Mouse (Mus musculus) midbrain, embryonic 14.5 days (tissue): ENCODE results near the gene Ctsc. TPM values are rescaled to one million over a fixed set of nuclear protein-coding genes. Genes with fewer than 3 reads are reported as not detected.
A peak's percentile ranks its signal among the peaks of the same experiment; 100 is the strongest.

Experiments used
- ATAC-seq: fragments of 200-750 bp; cut with Nextera tagmentation; 2 replicates; pipeline ENCODE4 v1.8.0; 2017; ENCODE audit warnings: moderate number of reproducible peaks, moderate library complexity; ENCODE audit not compliant: low FRiP score, low TSS enrichment
- DNase-seq: peaks from one replicate; pipeline ENCODE4 v3.0.0-alpha.2; 2015
- H3K27ac ChIP-seq: fragments of 300-500 bp; sonication (generic); replicated peaks from 2 replicates; pipeline ENCODE4 v1.5.1; 2014; ENCODE audit warnings: mild to moderate bottlenecking, low read depth, low read length, moderate library complexity
- H3K27me3 ChIP-seq: fragments of 300-500 bp; sonication (generic); 2 replicates; pipeline ENCODE4 v1.6.1; 2014; ENCODE audit warnings: low read length, control low read depth, mixed read lengths; ENCODE audit not compliant: control insufficient read depth, insufficient read depth
- H3K36me3 ChIP-seq: fragments of 300-500 bp; sonication (generic); 2 replicates; pipeline ENCODE4 v1.6.1; 2014; ENCODE audit warnings: low read length, control low read depth; ENCODE audit not compliant: control insufficient read depth, insufficient read depth
- H3K4me1 ChIP-seq: fragments of 300-500 bp; sonication (generic); 2 replicates; pipeline ENCODE4 v1.6.1; 2014; ENCODE audit warnings: mild to moderate bottlenecking, antibody characterized with exemption, low read length, control low read depth; ENCODE audit not compliant: control insufficient read depth, insufficient read depth
- H3K4me2 ChIP-seq: fragments of 300-500 bp; sonication (generic); 2 replicates; pipeline ENCODE4 v1.6.1; 2014; ENCODE audit warnings: mild to moderate bottlenecking, low read length, moderate library complexity
- H3K4me3 ChIP-seq: fragments of 300-500 bp; sonication (generic); replicated peaks from 2 replicates; pipeline ENCODE4 v1.5.1; 2014; ENCODE audit warnings: low read depth, low read length
- H3K9ac ChIP-seq: fragments of 300-500 bp; sonication (generic); replicated peaks from 2 replicates; pipeline ENCODE4 v1.6.1; 2014; ENCODE audit warnings: mild to moderate bottlenecking, low read length, moderate library complexity
- H3K9me3 ChIP-seq: fragments of 300-500 bp; sonication (generic); 2 replicates; pipeline ENCODE4 v1.6.1; 2016; ENCODE audit warnings: low read length, control low read depth, mixed read lengths; ENCODE audit not compliant: control insufficient read depth
- WGBS: fragments of 180-500 bp; shearing (Covaris S2); extraction: QIAGEN DNeasy Blood & Tissue Kit; methylation state at CpG from one replicate; pipeline ENCODE4 v1.1.7; 2014; 5-methylcytosine and 5-hydroxymethylcytosine counted together
- polyA plus RNA-seq: library from polyadenylated mRNA; unstranded; fragments of >200 nt; fragmentation: Nextera tagmentation; extraction: Ambion mirVana; gene quantifications from 2 replicates; pipeline ENCODE4 v1.2.1, GENCODE M21; 2014

Gene Ctsc
- polyA plus RNA-seq, 1 experiment from 2014 or later: 18.8 TPM

- Histone ChIP-seq H3K27me3 (no peaks in the 10 kb centered on the region), H3K4me2 (no peak overlapping the region), H3K4me3 (no peak overlapping the region), H3K27ac (no peak overlapping the region), H3K9ac (no peak overlapping the region), H3K9me3 (no peaks in the 10 kb centered on the region), H3K36me3 (no peaks in the 10 kb centered on the region), H3K4me1 (0 out of 2 replicates have a peak, but pooled peaks cover 5% of the 10 kb centered on the region)
- WGBS: 42% methylated on average over 4 of the region's 4 CpGs
- DNase-seq: peak; percentile 55
- ATAC-seq: no peak
Measured at GRCm38 (mm10) chr7:88356871-88357776, 79.2 kb downstream of the Ctsc start.

GRCm38 (mm10) chr7:88358042-88358878 lies 80.4 kb downstream of the Ctsc start:
- peak; percentile 20; the same call in 1 of the 2 replicates for ATAC-seq
- DNase-seq: peak; percentile 35
- Histone ChIP-seq H3K4me1 (0 out of 2 replicates have a peak, but pooled peaks cover 5% of the 10 kb centered on the region), H3K9me3 (no peaks in the 10 kb centered on the region), H3K4me3 (no peak overlapping the region), H3K36me3 (no peaks in the 10 kb centered on the region), H3K27ac (no peak overlapping the region; the same call in 1 of the 2 replicates), H3K27me3 (no peaks in the 10 kb centered on the region), H3K9ac (no peak overlapping the region), H3K4me2 (no peak overlapping the region)
- WGBS: 44% methylated on average over 7 of the region's 7 CpGs

Other genes starting within 250 kb of the Ctsc start
- 0.43 and 0.96 TPM in 2 replicates for gene Rab38, start 152.2 kb downstream of the Ctsc start, polyA plus RNA-seq